Mouse (Mus musculus) MN1 (cell line): ENCODE data around the gene Pdap1.
A peak's percentile ranks its signal among the peaks of the same experiment; 100 is the strongest.
"Not testable (repeated sequence)": the region's sequence is repeated elsewhere in the genome, so short reads cannot be mapped to it uniquely, and the experiment has no call there.

ENCODE experiments used
- DNase-seq: peaks from one replicate; pipeline ENCODE4 v3.0.0-alpha.2; 2016; ENCODE audit warnings: low spot score

Pdap1 gene

DNA sequence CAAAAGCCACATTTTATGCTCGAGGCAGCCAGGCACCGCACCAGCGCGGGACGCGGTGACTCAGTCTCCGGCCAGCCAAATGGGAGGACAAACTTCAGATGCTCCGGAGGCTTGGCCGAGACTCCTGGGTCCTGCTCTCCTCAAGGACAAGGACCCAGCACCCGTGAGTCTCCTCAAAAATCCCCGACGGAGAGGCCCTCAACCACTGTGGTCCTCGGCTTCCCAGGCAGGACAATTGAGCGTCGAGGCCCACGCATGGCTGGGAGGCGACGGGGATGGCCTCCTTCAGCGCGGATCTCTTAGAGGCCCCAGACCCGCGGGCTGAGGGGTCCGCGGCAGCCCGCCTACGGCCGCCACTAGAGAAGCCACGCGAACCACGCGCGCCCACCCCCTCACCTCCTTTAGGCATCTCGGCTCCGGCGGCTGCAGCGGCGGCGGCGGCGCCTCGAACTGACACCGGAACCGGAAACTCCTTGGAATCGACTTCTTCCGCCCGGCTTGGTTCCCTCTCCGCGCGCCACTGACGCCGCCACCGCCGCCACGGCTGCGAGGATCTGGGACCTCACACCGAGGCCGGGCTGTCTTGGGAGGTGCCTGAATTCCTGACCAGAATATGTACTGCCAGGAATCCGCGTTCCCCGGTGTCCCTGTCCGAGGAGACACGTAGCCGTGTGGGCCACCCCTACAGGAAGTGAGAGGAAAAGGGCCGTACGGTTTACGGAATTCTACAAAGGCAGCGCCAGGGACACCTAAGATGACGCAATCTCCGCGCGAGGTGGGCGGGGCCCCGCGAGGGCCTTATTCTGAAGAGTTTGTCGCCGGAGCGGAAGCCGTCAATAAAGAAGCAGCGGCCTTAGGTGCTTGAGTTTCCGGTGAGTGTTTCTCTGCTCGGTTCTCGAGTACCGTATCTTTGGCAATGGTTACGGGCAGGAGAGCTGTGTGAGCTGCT lies at the start of gene Pdap1, which contains the start of gene Bud31:
Gene Pdap1 (minus strand): TSS at position 668 of the 949 bp plus-strand sequence.
Gene Bud31 (plus strand): TSS at position 792 of the 949 bp plus-strand sequence.
- DNase-seq = peak; percentile 96

DNA sequence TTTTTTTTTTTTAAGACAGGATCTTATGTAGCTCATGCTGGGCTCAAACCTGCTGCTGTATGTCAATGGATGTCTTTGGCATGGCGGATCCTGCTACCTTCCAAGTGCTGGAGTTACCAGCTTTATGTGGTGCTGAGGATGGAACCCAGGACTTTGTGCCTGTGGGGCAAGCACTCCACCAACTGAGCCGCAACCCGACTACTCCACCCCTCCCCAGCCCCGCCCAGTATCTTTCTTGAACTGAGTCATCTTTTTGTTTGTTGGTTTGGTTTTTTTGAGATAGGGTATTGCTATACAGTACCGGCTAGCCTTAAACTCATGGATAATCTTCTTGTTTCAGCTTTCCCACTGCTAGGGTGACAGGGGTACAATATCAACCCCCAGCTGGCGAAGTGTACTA lies 49.4 kb upstream of the Pdap1 start:
- DNase-seq = no peak

DNA sequence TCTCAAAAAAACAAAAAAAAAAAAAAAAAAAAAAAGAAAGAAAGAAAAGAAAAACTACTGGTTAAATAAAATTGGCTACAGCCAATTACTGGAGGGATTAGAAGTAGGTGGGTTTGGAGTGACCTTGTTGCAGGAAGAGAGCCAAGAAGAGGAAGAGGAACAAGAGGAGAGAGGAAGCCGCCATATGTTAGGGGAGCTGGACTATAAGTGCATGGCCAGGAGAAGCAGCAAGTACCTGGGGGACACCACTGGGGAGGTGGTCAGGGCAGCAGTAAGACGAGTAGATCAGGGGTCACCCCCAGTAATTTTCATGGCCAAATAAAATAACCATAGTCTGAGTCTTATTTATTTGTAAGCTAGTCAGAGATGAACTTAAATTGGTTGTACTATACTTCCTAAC lies 45.2 kb upstream of the Pdap1 start:
- DNase-seq = no peak

DNA sequence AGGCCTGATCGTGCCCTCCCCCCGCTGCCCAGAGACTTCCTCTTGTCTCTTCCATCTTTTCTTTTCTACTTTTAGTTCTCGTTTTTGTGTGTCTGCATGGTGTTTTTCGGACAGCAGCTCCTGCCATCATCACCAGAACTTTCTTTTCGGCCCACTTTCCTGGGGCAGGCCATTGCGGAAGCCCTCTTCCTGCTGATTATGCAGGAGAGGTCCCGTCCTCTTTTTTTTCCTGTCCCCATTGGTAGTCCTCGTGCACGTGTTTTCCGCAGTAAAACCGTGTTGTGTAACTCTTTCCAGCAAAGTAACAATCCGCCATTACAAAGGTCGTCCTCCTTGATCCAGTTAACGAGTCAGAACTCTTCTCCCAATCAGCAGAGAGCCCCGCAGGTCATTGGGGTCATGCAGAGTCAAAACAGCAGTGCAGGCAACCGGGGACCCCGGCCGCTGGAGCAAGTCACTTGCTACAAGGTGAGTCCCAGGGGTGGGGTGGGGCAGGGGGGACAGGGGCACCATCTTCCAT lies 38.5 kb upstream of the Pdap1 start:
- DNase-seq = no peak

DNA sequence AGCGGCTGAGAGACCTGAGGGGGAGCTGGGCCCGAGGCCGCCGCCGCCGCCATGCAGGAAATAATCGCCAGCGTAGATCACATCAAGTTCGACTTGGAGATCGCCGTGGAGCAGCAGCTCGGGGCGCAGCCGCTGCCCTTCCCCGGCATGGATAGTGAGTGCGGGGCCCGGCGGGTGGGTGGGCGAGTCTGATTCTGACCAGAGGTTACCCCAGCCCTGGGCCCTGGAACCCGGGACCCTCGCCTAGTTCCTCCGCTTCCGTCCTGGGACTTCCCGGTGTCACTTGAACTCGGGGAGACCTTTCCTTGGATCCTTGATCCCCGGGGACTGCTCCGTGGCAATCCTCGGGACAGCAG lies 27.2 kb upstream of the Pdap1 start:
- peak; percentile 53 for DNase-seq

DNA sequence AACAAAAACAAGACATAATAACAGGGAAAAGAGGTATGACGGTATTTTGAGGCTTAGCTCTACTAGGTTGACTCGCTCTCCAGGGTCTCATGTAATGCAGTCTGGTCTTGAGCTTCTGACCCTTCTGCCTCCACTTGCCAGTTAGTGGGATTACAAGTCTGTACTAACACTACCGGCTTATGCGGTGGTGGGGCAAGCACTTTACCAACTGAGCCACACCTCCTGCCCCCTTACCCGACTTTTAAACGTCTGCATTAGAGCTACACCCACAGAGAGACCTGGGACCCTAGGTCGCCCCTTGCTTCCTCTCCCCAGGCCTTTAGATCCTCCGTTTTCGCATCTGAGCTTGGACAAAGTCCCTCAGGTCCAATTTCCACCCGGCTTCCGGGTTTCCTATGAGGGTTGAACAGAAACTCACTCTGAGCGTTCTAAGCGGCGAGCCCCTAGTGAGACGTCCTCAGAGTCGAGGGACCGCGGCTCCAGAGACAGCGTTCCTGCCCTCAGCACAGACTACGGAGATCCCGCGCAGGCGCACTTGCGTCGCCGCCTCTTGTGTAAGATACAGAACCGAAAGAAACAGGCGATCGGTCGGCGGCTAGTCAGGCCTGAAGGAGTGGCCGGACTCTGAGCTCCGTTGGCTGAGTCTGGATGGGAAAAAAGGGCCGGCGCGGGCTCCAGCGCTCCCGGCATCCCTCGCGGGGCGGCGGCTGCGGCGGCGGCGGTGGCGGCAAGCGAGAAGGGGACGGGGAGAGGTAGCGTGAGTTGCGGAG lies 26.7 kb upstream of the Pdap1 start, which contains the start of the genes Ptcd1 and Cpsf4:
Gene Ptcd1 (minus strand): TSS at position 573 of the 770 bp plus-strand sequence.
Gene Cpsf4 (plus strand): TSS at position 678 of the 770 bp plus-strand sequence.
- DNase-seq = peak; percentile 100

DNA sequence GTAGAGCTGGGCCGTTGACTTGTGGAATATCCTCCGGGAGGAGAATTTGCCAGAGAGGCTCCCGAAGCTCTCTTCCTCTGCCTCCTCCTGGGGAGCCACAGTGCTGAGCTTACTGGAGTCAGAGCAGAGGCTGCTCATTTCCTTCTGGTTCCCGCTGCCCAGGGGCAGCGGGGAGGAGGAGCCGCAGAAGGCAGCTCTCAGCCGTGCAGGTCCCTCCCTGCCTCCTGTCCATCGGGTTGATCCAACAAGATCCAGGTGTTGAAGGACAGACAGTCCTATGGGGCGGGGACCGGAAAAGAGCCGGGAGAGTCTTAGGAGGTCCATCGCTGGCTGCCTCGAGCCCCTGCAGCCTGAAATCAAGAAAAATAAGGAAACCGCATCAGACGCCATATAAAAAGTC lies 25.1 kb upstream of the Pdap1 start:
- DNase-seq = no peak

DNA sequence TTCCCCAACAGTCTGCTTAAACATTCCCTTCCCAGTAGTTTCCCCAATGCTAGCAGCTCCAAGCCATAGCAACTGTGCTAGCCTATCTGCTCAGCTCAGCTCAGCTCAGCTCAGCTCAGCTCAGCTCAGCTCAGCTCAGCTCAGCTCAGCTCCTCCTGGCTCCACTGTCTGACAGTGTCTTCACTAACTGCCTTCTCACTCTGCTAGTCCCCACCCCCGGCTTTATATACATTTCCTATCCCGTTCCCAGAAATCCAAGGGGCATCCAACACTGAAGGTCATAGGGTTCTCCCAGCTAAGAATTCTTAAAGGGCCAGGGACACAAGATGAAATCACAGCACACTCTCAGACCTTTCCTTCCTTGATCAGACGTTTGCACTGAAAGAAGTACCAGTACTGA lies 24.7 kb upstream of the Pdap1 start:
- no peak for DNase-seq

DNA sequence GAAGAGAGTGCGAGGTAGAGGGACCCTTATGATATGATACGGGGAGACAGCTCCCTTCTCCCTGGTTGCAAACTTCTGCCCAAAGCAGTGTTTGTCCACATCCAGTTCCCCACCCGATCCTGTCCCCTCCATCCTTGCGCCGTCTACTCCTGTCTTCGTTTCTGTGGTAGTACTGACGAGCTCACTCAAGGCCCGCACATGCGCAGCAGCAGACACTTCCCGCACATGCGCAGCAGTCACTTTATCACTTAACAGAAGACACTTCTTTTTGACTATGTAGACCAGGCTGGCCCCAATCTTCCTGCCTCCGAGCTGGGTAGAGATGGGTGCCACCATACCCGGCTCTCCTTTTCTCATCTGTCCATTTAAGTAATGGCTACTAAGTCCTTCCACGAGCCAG lies 21.3 kb upstream of the Pdap1 start:
- no peak for DNase-seq

DNA sequence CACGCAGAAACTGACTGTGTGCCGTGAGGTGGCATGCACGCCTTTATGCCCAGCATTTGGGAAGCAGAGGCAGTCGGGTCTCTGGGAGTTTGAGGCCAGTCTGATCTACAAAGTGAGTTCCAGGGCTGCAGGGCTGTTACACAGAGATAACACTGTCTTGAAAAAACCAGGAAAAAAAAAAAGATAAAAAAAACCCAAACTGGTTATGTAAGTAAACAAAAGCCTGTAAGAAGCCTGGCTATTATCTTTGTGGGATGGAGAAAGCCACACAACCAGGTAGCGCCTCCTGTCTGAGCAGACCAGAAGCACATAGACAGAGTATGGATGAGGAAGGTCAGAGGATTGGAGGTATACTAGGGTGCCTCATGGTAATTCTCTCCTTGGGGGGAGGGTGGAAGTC lies 12.7 kb upstream of the Pdap1 start:
- no peak for DNase-seq

DNA sequence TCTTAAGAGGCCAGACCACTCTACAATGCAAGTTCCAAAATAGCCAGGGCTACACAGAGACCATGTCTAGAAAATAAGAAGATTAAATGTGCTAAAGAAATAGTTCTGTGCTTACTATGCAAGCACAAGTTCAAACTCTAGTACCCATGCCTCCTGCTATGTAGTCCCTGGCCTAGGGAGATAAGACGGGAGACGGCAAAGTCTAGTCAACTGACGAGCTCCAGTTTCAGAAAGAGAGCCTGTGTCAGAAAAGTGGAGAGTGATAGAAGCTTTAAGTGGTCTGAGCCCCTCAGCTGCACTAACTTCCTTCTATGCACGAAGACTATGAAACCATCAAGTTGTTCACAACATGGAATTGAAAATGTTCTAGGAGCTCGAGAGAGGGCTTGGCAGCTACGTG lies 9.3 kb upstream of the Pdap1 start:
- no peak for DNase-seq

DNA sequence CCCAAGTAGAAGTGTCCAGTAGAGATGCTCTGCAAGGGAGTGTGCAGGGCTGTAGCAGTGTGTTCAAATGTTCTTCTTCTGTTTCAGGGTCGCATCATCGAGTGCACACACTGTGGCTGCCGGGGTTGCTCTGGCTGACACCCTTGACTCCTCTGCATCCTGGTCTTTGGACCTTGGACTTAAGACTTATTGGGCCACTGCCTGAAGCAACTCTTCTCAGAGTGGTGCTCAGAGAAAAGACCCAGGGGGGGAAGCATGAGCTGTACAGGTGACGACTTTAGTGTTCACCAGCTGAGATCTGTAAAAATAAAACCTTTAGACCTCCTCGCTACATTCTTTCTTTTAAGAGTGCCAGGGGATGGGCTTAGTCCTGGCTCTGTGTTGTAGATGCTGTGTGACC lies 7.7 kb upstream of the Pdap1 start:
- no peak for DNase-seq

DNA sequence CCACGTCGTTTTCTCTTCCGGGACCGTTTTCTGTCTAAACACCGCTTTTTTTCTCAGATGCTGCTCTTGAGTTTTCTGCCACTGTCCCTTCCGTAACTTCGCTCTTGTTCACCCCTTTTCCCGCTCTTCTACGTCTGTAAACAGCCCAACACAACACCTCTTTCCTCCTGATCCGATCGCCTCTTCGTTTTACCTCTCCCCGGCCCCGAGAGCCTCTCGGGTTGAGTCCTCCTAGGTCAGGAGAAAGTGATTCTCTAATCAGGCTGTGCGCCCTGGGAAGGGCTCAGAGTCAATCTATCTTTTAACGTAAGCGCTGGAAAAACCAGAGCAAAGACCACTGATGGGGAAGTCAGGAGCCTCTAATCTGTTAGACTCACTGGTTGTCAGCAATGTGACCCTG lies 573 bp upstream of the Pdap1 start:
- peak; percentile 33 for DNase-seq

DNA sequence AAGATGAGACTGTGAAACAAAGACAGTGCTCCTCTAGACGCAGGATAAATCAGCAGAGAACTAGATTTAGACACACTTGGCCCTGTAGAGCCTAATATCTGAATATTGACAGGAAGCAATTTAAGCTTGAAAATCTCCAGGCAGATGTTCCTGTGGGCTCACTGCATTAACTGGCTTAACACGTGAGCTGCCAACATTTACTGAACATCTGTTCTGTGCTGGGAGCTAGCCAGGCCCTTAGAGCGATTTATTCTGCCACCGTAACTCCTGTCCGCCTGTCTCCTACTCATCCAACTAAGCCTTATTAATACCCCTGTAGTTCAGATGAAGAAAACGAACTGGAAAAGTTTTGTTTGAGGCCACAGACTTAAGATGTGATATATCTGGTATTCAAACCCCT lies 1.2 kb downstream of the Pdap1 start:
- DNase-seq = peak; percentile 83

DNA sequence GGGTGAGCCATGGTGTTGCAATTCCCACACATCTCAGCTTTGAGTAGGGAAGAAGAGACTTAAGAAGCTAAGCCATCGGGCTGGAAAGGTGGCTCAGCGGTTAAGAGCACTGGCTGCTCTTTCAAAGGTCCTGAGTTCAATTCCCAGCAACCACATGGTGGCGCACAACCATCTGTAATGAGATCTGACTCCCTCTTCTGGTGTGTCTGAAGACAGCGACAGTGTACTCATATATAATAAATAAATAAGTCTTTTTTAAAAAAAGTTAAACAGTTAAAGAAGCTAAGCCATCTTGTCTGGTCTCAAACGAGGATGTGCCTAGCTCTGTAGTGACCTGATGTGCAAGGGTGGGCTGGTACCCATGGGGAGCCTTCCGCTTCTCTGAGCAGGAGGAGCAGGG lies 6.8 kb downstream of the Pdap1 start:
- DNase-seq = not testable (repeated sequence)

DNA sequence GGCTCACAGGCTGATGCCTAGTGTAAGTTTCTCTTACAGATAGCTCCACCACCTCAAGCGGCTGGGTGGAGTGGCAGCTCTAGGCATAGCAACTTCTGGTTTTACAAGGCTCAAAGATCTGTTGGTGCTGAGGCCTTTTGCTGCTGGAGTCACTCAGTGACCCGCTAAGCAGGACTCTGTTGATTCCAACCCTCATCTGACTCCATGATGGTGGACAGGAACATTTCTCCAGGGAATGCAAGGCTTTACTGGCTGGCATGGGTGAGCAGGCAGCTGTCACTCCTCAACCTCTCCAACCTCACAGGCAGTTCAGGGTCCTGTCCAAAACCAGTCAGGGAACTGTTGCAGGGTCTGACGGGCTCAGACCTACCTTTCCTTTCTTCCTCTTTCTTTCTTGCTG lies 9.0 kb downstream of the Pdap1 start:
- DNase-seq = no peak

DNA sequence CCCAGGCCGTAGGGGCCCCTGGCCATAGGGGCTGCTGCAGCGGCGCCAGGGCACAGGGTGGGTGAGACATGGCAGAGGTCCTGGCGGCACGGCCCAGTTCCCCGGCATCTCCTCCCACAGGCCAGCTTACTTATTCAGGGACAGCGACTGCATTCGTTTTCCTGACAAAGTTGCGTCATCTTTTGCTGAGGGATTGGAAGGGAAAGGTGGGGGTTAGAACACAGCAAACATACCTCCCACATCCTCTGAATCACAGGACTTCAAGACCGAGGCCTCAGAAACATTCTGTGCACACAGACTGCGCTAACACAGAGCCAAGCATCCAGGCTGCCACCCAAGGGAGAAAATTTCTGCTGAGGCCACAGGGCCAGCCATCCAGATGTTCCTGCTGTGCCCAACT lies 9.8 kb downstream of the Pdap1 start:
- DNase-seq = peak; percentile 69

DNA sequence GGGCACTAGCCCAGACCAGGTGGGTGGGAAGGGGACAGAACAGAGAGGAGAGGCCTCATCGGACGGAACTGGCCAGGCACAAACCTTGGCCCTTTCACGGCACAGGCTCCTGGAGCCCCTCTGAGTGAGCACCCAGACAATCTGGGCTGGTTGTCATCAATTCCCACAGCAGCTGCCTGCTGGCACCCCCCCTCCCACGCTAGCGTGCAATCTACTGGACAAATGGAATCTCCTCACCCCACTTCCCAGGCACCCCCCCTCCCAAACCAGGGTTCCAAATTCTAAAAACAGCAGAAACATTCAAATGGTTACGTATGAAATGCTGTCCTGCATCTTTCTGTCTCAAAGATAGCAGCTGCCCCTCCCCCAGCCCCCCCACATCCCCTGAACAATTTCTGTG lies 10.3 kb downstream of the Pdap1 start:
- not testable (repeated sequence) for DNase-seq

DNA sequence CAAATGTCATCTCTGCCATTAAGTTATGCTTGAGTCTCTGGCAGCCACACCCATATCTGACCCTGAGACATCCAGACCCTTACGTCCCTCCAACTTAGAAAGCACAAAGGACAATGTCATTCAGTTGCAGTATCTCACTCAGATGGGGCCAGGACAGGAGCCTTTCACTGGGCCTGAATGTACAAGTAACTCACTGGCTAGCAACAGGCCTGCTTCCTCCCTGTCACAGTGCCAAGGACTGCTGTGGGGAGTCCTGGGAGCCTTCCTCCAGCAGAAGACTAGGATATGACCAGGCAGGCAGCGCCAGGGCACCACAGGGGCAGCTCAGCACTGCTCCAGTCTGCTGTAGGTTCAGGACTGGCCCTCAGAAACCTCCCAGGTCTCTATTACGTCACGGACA lies 10.9 kb downstream of the Pdap1 start:
- peak; percentile 71 for DNase-seq

DNA sequence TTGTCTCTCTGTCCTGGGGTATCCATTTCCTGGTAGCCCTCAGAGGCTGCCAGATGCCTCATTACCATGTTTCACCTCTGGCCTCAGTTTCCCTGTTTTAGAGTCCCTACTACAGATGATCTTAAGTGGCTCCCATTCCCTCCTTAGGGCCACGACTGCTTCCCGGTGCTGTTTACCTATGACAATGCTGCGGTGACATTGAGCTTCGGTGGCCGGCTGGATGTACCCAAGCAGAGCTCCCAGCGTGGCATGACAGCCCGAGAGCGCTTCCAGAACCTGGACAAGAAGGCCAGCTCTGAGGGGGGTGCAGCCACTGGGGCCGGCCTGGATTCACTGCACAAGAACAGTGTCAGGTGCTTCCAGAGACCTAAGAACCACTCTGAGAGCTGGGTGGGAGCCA lies 13.5 kb downstream of the Pdap1 start:
- DNase-seq = no peak

DNA sequence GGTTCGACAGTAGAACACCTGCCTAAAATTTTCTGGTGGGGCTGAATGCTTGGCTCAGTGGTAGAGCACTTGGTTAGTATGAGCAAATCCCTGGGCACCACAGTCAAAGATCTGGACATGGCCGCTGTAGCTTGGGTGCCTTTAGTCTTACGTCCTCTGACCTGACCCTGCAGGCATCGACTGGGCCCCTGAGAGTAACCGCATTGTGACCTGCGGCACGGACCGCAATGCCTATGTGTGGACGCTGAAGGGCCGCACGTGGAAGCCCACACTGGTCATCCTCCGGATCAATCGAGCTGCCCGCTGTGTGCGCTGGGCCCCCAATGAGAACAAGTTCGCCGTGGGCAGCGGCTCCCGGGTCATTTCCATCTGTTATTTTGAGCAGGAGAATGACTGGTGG lies 16.6 kb downstream of the Pdap1 start:
- no peak for DNase-seq

DNA sequence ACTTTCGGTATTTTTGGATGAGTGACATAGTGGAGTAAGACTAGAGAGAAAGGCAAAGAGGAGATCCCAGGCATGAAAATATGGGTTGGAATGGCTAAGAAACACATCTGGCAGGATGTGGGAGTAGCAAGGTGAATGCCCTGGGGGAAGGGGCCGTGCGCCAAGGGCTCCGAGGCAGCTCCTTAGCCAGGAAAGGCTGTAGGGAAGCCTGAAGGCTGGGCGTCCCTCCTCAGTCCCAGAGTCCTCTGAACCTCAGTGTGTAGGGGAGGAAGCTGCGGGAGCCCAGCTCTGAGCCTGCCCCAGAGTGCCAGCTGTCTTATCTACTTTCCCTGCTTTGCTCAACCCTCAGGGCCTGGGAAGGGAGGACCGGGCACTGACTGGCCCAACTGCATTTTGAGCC lies 19.1 kb downstream of the Pdap1 start:
- no peak for DNase-seq

DNA sequence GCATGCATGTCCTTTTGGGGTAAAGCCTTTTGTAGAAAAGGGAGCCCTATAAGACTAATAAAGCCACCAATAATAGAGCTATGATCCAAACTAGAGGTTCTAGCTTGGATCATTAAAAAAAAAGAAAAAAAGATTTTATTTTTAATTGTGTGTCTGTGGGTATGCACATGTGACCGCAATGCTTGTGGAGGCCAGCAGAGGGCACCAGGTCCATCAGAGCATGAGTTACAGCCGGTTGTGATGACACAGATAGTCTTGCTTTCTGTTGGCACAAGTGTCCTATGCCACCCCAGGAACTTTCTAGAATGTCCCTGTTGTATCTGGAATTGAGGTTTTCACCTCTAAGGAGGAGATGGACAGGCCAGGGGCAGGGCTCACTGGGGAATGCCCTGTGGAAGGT lies 20.7 kb downstream of the Pdap1 start:
- no peak for DNase-seq
